Mouse (Mus musculus): Measurements from ENCODE around the gene Cldn24. TPM values are rescaled to one million over a fixed set of nuclear protein-coding genes. Genes with fewer than 3 reads are reported as not detected.

Gene Cldn24
- total RNA-seq (2014; rRNA removed) (0.46 TPM in 1 of 2 replicates, not detected in the other), polyA plus RNA-seq (2015; fragmentation: Nextera tagmentation; extraction: Ambion mirVana) (not detected in 2 replicates)

- no peaks in the 10 kb centered on the region for H3K4me1 ChIP-seq (ENCODE audit: insufficient read depth)
- DNase-seq (no peak), ATAC-seq (no peak)
- no peak for TF ChIP-seq CTCF (IDR thresholded peaks at IDR 0.05; ENCODE audit: low read depth)
- WGBS: 84% methylated on average over 6 of the region's 6 CpGs
- H3K4me2 ChIP-seq (ENCODE audit: low read depth): no peak within 1 kb of the TSS
- H3K9ac ChIP-seq: no peak within 1 kb of the TSS
- H3K4me3 ChIP-seq (ENCODE audit: low read depth, low read length): no peak within 1 kb of the TSS
- no peaks in the 10 kb centered on the region for H3K27me3 ChIP-seq (ENCODE audit: insufficient read depth, low read length)
- no peak within 1 kb of the TSS for H3K27ac ChIP-seq (ENCODE audit: low read depth, low read length)
- H3K9me3 ChIP-seq (ENCODE audit: low read length): no peaks in the 10 kb centered on the region
- no peaks in the 10 kb centered on the region for H3K36me3 ChIP-seq (ENCODE audit: insufficient read depth)
These were observed at the start of gene Cldn24 for GRCm38 (mm10) chr8:47821843-47822242. Gene Cldn24 (plus strand): TSS chr8:47822143.

- DNase-seq (no peak), ATAC-seq (no peak)
- H3K4me3 ChIP-seq (ENCODE audit: low read depth, low read length): no peak overlapping the region
- 88% methylated on average over 5 of the region's 5 CpGs for WGBS
- H3K27ac ChIP-seq (ENCODE audit: low read depth, low read length): no peak overlapping the region
- H3K9ac ChIP-seq: no peak overlapping the region
- TF ChIP-seq CTCF (IDR thresholded peaks at IDR 0.05; ENCODE audit: low read depth): no peak
- no peaks in the 10 kb centered on the region for H3K36me3 ChIP-seq (ENCODE audit: insufficient read depth)
- no peaks in the 10 kb centered on the region for H3K4me1 ChIP-seq (ENCODE audit: insufficient read depth)
- no peaks in the 10 kb centered on the region for H3K27me3 ChIP-seq (ENCODE audit: insufficient read depth, low read length)
- no peak overlapping the region for H3K4me2 ChIP-seq (ENCODE audit: low read depth)
- H3K9me3 ChIP-seq (ENCODE audit: low read length): no peaks in the 10 kb centered on the region
These were observed 49.0 kb upstream of the Cldn24 start for GRCm38 (mm10) chr8:47772986-47773385.

DNA sequence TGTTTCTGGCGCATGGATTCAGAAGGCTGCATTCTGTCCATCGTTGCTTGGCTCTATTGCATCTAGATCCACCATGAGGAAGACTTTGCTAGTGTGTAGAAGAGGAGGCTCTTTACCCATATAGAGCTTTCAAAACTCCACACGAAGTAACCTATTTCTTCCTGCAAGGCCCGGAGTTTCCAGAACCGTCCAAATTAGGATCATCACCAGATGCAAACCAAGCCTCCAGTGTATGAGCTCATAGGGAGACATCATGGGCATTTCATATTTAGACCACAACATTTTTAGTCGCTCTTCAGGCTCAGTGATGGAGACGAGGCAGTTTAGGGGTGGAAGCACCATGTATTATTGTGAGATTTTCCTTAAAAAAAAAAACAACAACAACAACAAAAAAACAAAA, 44.5 kb upstream of the Cldn24 start:
- Histone ChIP-seq H3K4me1 (ENCODE audit: insufficient read depth) (no peaks in the 10 kb centered on the region), H3K4me2 (ENCODE audit: low read depth) (no peak overlapping the region), H3K9me3 (ENCODE audit: low read length) (no peaks in the 10 kb centered on the region), H3K36me3 (ENCODE audit: insufficient read depth) (no peaks in the 10 kb centered on the region), H3K4me3 (ENCODE audit: low read depth, low read length) (no peak overlapping the region), H3K27me3 (ENCODE audit: insufficient read depth, low read length) (no peaks in the 10 kb centered on the region), H3K9ac (no peak overlapping the region), H3K27ac (ENCODE audit: low read depth, low read length) (no peak overlapping the region)
- DNase-seq (no peak), ATAC-seq (no peak)
- 92% methylated on average over 7 of the region's 7 CpGs for WGBS
- TF ChIP-seq CTCF (IDR thresholded peaks at IDR 0.05; ENCODE audit: low read depth): no peak

DNA sequence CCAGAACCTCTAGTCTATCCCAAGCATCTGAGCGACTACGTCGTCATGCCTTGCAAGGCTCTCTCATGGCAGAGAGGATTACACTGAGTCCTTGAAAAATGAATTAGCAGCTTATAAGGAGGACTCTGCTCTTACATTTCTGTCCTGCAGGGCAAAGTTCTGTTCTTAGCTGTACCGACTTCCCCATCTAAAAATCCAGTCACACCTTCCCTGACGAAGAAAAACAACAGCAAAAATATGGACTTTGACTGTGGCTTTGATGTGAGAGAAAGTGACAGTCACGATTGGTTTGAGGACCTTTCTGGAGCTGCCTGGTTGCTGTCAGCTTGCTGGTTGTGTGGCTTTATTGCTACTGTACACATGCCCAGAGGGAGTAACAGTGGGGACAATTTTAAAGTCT, 42.4 kb upstream of the Cldn24 start:
- 70% methylated on average over 6 of the region's 6 CpGs for WGBS
- no peak for TF ChIP-seq CTCF (IDR thresholded peaks at IDR 0.05; ENCODE audit: low read depth)
- H3K9me3 ChIP-seq (ENCODE audit: low read length): no peaks in the 10 kb centered on the region

DNA sequence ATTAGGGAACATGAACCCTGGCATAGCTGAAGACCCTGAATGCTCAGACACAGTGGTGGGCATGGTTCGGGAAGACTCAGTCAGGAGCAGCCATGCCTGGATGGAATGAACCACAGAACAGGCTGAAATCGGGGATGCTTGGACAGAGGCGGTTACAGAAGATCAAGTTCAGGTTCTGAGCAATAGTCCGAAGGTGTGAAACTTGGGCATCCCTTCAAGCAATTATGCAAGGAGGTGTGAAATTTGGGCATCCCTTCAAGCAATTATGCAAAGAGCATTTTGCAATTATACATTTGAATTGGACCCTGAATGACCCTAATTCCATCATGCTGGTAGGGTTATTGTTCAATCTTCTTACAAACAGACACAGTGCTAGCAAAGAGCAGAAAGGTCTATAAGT, 40.1 kb upstream of the Cldn24 start:
- no peaks in the 10 kb centered on the region for H3K4me1 ChIP-seq (ENCODE audit: insufficient read depth)
- no peaks in the 10 kb centered on the region for H3K9me3 ChIP-seq (ENCODE audit: low read length)
- no peaks in the 10 kb centered on the region for H3K36me3 ChIP-seq (ENCODE audit: insufficient read depth)
- H3K9ac ChIP-seq: no peak overlapping the region
- H3K27ac ChIP-seq (ENCODE audit: low read depth, low read length): no peak overlapping the region
- no peak for TF ChIP-seq CTCF (IDR thresholded peaks at IDR 0.05; ENCODE audit: low read depth)
- no peaks in the 10 kb centered on the region for H3K27me3 ChIP-seq (ENCODE audit: insufficient read depth, low read length)
- no peak overlapping the region for H3K4me3 ChIP-seq (ENCODE audit: low read depth, low read length)
- ATAC-seq (no peak), DNase-seq (no peak)
- 78% methylated on average over 4 of the region's 4 CpGs for WGBS
- no peak overlapping the region for H3K4me2 ChIP-seq (ENCODE audit: low read depth)

More for the DNA sequence above, 42.4 kb upstream of the Cldn24 start:
- Histone ChIP-seq H3K9ac (no peak overlapping the region), H3K36me3 (ENCODE audit: insufficient read depth) (no peaks in the 10 kb centered on the region), H3K4me2 (ENCODE audit: low read depth) (no peak overlapping the region), H3K27ac (ENCODE audit: low read depth, low read length) (no peak overlapping the region), H3K4me3 (ENCODE audit: low read depth, low read length) (no peak overlapping the region), H3K4me1 (ENCODE audit: insufficient read depth) (no peaks in the 10 kb centered on the region), H3K27me3 (ENCODE audit: insufficient read depth, low read length) (no peaks in the 10 kb centered on the region)
- no peak for ATAC-seq
- DNase-seq: no peak

- no peaks in the 10 kb centered on the region for H3K9me3 ChIP-seq (ENCODE audit: low read length)
- H3K9ac ChIP-seq: no peak overlapping the region
- no peaks in the 10 kb centered on the region for H3K36me3 ChIP-seq (ENCODE audit: insufficient read depth)
- H3K4me2 ChIP-seq (ENCODE audit: low read depth): no peak overlapping the region
- no peak overlapping the region for H3K4me3 ChIP-seq (ENCODE audit: low read depth, low read length)
- 88% methylated on average over 2 of the region's 2 CpGs for WGBS
- no peaks in the 10 kb centered on the region for H3K27me3 ChIP-seq (ENCODE audit: insufficient read depth, low read length)
- DNase-seq (peak; percentile 12), ATAC-seq (peak; percentile 66)
- no peak overlapping the region for H3K27ac ChIP-seq (ENCODE audit: low read depth, low read length)
- no peaks in the 10 kb centered on the region for H3K4me1 ChIP-seq (ENCODE audit: insufficient read depth)
- no peak for TF ChIP-seq CTCF (IDR thresholded peaks at IDR 0.05; ENCODE audit: low read depth)
These were observed 38.4 kb upstream of the Cldn24 start for GRCm38 (mm10) chr8:47783544-47783943.

DNA sequence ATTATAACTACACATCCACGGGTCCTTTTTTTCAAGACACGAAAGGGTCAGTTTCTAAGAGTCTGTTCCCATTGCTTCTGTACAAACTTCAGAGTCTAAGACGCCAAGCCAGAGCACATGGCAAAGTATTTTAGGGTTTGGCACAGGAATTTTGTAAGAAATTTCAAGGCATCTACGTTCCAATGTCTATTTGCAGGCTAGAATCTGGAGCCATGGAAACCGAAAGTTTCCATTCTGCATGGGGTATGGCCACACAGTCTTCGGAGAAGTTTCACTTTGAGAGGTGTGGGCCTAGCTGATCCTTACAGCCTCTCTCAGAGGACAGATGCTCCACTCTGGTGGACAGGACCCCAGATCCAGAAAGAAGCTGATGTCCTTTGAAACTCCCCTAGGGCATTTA, 38.0 kb upstream of the Cldn24 start:
- no peak overlapping the region for H3K4me2 ChIP-seq (ENCODE audit: low read depth)
- WGBS: 70% methylated on average over 6 of the region's 6 CpGs
- H3K4me1 ChIP-seq (ENCODE audit: insufficient read depth): no peaks in the 10 kb centered on the region
- H3K27ac ChIP-seq (ENCODE audit: low read depth, low read length): no peak overlapping the region
- no peaks in the 10 kb centered on the region for H3K27me3 ChIP-seq (ENCODE audit: insufficient read depth, low read length)
- DNase-seq (peak; percentile 75), ATAC-seq (peak; percentile 80)
- H3K9me3 ChIP-seq (ENCODE audit: low read length): no peaks in the 10 kb centered on the region
- TF ChIP-seq CTCF (IDR thresholded peaks at IDR 0.05; ENCODE audit: low read depth): no peak
- no peak overlapping the region for H3K4me3 ChIP-seq (ENCODE audit: low read depth, low read length)
- H3K9ac ChIP-seq: no peak overlapping the region
- no peaks in the 10 kb centered on the region for H3K36me3 ChIP-seq (ENCODE audit: insufficient read depth)

DNA sequence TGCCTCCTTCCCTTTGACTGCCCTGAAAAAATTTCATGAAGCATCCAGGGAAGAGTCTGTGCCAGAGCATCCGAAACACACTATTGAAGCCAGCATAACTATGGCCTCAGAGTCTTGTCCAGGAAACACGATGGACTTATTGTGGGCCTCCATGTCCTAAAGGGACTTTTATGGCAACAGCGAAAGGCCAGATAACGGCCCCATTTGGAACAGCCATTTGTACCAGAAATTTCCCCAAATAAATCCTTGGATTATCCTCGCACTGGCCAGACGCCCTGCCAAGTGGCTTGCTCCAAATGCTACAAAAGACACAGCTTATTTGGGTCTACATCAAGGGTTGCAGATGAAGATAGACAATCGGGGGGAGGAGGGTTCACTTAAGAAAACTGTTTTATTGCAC, 37.5 kb upstream of the Cldn24 start:
- H3K9ac ChIP-seq: no peak overlapping the region
- H3K27me3 ChIP-seq (ENCODE audit: insufficient read depth, low read length): no peaks in the 10 kb centered on the region
- no peak for TF ChIP-seq CTCF (IDR thresholded peaks at IDR 0.05; ENCODE audit: low read depth)
- H3K4me2 ChIP-seq (ENCODE audit: low read depth): no peak overlapping the region
- H3K4me1 ChIP-seq (ENCODE audit: insufficient read depth): no peaks in the 10 kb centered on the region
- WGBS: 66% methylated on average over 7 of the region's 7 CpGs
- no peaks in the 10 kb centered on the region for H3K36me3 ChIP-seq (ENCODE audit: insufficient read depth)
- H3K27ac ChIP-seq (ENCODE audit: low read depth, low read length): no peak overlapping the region
- no peak overlapping the region for H3K4me3 ChIP-seq (ENCODE audit: low read depth, low read length)
- no peaks in the 10 kb centered on the region for H3K9me3 ChIP-seq (ENCODE audit: low read length)
- ATAC-seq (no peak), DNase-seq (no peak)

Measured in forebrain, postnatal 0 days (tissue).